Mouse (Mus musculus): ENCODE data around the gene Gm19426. TPM values are rescaled to one million over a fixed set of nuclear protein-coding genes. Genes with fewer than 3 reads are reported as not detected.

Gene Gm19426
- total and polyA plus RNA-seq, 3 experiments: not detected

DNA sequence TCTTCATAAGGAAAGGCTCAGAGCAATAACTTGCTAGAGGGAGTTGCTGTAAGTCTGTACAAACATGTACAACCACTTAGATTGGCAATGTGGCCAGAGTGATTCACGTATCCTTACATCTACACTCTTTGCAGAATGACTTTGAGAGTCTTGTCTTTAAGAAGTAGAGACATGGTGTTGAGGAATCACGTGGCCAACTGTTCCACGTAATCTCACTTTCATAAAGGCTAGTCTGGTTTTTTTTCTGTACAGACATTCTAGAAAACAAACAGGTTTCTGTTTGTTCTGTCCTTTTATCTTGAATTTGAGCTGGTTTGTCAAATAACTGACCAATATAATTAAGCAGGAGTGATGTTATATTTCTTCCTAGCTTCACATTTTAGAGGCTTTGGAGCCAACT, 17.9 kb upstream of the Gm19426 start:
- H3K36me3 ChIP-seq (ENCODE audit: control insufficient read depth in 1 of 2, insufficient read depth in 2 of 2, low read length in 2 of 2): no peaks in the 10 kb centered on the region
- no peak for DNase-seq (ENCODE audit: low read depth, low spot score)
- peaks cover 7 to 15% of the 10 kb centered on the region in 2 experiments for H3K27me3 ChIP-seq (ENCODE audit: control insufficient read depth in 1 of 2, insufficient read depth in 2 of 2, low read length in 2 of 2)
- H3K4me3 ChIP-seq (ENCODE audit: control insufficient read depth in 1 of 2, insufficient read depth in 1 of 2, low read depth in 2 of 2, low read length in 2 of 2): no peak overlapping the region
- TF ChIP-seq POLR2A (IDR thresholded peaks at IDR 0.05; ENCODE audit: control insufficient read depth in 1 of 2, insufficient read depth in 1 of 2, low read depth in 1 of 2, low read length in 2 of 2, poor library complexity in 1 of 2) (no peak), USF1 (IDR thresholded peaks at IDR 0.05; ENCODE audit: low read depth, low read length) (peak; percentile 57; the same call in 1 of the 2 replicates), MAFK (IDR thresholded peaks at IDR 0.05; ENCODE audit: borderline replicate concordance, low read depth, low read length) (no peak), GABPA (IDR thresholded peaks at IDR 0.05; ENCODE audit: low read depth, low read length) (no peak)
- H3K9ac ChIP-seq (ENCODE audit: control insufficient read depth, low read depth, low read length, poor library complexity, severe bottlenecking): no peak overlapping the region
- H3K9me3 ChIP-seq (replicated peaks; ENCODE audit: insufficient read depth, low read length): no peaks in the 10 kb centered on the region
- no peak overlapping the region for H3K27ac ChIP-seq (ENCODE audit: control insufficient read depth, low read depth, low read length)
- no peaks in the 10 kb centered on the region for H3K4me1 ChIP-seq (ENCODE audit: control insufficient read depth in 1 of 2, insufficient read depth in 2 of 2, low read length in 2 of 2)
- H3K79me2 ChIP-seq (ENCODE audit: control insufficient read depth, insufficient read depth, low read length, poor library complexity): no peaks in the 10 kb centered on the region

- Histone ChIP-seq H3K9ac (ENCODE audit: control insufficient read depth, low read depth, low read length, poor library complexity, severe bottlenecking) (no peak overlapping the region), H3K9me3 (replicated peaks; ENCODE audit: insufficient read depth, low read length) (no peaks in the 10 kb centered on the region), H3K79me2 (ENCODE audit: control insufficient read depth, insufficient read depth, low read length, poor library complexity) (no peaks in the 10 kb centered on the region), H3K36me3 (ENCODE audit: control insufficient read depth in 1 of 2, insufficient read depth in 2 of 2, low read length in 2 of 2) (no peaks in the 10 kb centered on the region), H3K4me3 (ENCODE audit: control insufficient read depth in 1 of 2, insufficient read depth in 1 of 2, low read depth in 2 of 2, low read length in 2 of 2) (no peak overlapping the region), H3K4me1 (ENCODE audit: control insufficient read depth in 1 of 2, insufficient read depth in 2 of 2, low read length in 2 of 2) (no peaks in the 10 kb centered on the region), H3K27ac (ENCODE audit: control insufficient read depth, low read depth, low read length) (no peak overlapping the region), H3K27me3 (ENCODE audit: control insufficient read depth in 1 of 2, insufficient read depth in 2 of 2, low read length in 2 of 2) (peaks cover 7 to 17% of the 10 kb centered on the region in 2 experiments)
- TF ChIP-seq MXI1 (IDR thresholded peaks at IDR 0.05; ENCODE audit: low read depth, low read length): no peak
- no peak for TF ChIP-seq POLR2AphosphoS5 (IDR thresholded peaks at IDR 0.05; ENCODE audit: borderline replicate concordance, low read depth, low read length)
- no peak for TF ChIP-seq SMC3 (IDR thresholded peaks at IDR 0.05; ENCODE audit: low read depth, low read length)
- no peak for TF ChIP-seq NELFE (IDR thresholded peaks at IDR 0.05; ENCODE audit: low read depth, low read length)
- TF ChIP-seq ELF1 (IDR thresholded peaks at IDR 0.05; ENCODE audit: low read depth, low read length): no peak
- TF ChIP-seq GABPA (IDR thresholded peaks at IDR 0.05; ENCODE audit: low read depth, low read length): no peak
- no peak for TF ChIP-seq TCF12 (IDR thresholded peaks at IDR 0.05; ENCODE audit: low read depth, low read length)
- TF ChIP-seq UBTF (IDR thresholded peaks at IDR 0.05; ENCODE audit: borderline replicate concordance, insufficient read depth, low read depth, low read length): no peak
- no peak for TF ChIP-seq CTCF (IDR thresholded peaks at IDR 0.05 in 2 of 3, conservative IDR thresholded peaks at IDR 0.05 in 1 of 3; ENCODE audit: control insufficient read depth in 1 of 3, insufficient read depth in 1 of 3, low read depth in 2 of 3, low read length in 3 of 3, poor library complexity in 1 of 3, severe bottlenecking in 1 of 3)
- TF ChIP-seq MEF2A (IDR thresholded peaks at IDR 0.05; ENCODE audit: extremely low read depth, insufficient replicate concordance, low read depth, low read length, poor library complexity, severe bottlenecking): no peak
- no peak for TF ChIP-seq USF2 (IDR thresholded peaks at IDR 0.05; ENCODE audit: borderline replicate concordance in 1 of 2, insufficient read depth in 1 of 2, low read depth in 1 of 2, low read length in 2 of 2)
- DNase-seq (ENCODE audit: low read depth, low spot score): no peak
Measured at GRCm38 (mm10) chr2:84760777-84761176, 17.3 kb upstream of the Gm19426 start.
